Mouse (Mus musculus): ENCODE measurements around the gene Tex50. TPM values are rescaled to one million over a fixed set of nuclear protein-coding genes. Genes with fewer than 3 reads are reported as not detected.

The Tex50 gene
- total RNA-seq, 1 experiment from 2014 or later, result not detected

DNA sequence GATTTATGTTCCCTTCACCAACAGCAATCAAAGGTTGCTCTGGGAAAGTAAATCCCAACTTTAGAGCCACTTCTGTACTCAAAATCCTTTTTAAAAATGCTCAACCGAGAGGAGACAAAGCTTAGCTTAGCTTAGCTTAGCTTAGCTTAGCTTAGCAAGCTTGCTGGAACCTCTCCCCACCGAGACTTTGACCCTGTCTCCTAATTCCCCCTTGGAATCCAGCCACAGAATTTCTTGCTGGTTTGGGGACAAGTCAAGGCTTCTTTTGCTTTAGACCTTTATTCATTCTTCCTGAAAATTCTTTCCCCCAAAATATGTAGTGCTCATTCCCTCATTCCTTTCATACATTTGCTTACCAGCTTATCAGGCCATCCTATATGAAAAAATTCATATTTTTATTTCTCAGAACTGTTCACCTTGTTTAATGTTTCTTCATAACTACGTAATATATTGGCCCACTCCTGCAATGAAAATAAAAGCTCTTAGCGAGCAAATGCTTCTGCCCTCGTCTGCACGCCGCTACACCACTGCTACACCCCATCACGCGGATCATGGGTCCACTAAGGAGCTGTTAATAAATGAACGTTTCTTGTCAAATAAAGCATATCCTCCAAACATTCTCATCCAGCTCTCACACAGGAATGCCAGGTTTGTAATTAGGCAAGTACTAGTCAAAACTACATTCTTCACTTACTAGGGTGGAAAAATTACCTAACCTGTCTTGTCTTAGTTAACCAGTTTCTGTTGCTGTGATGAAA, 36.3 kb downstream of the Tex50 start:
- no peak for DNase-seq

- no peak for DNase-seq
Observed at GRCm38 (mm10) chr1:161114591-161114990, 44.5 kb downstream of the Tex50 start.

DNA sequence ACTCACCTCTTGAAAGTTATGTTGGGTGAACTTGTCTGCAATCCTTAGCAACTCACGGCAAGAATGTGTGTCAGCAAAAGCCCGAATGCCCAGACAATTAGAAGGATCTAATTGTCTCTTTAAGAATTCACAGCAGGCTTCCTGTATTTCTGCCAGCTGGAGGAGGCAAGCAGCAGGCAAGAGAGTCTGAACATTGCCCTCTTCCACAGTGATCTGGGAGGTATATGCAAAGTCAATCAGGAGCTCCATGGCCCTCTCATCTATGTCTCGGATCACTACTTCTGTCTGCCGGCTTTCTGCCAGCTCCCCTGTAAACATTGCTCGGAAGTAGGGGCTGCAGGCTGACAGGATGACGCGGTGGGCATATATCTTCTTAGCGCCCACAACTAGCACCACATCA, 49.9 kb downstream of the Tex50 start:
- no peak for DNase-seq

Other genes with a start within 250 kb of the Tex50 start
- gene Serpinc1, start 180.7 kb downstream of the Tex50 start, total RNA-seq (2021), result 25.9 and 489 TPM in 2 replicates
- 12.9 and 14.3 TPM in 2 replicates for gene Zbtb37, start 124.5 kb downstream of the Tex50 start, total RNA-seq (2021)
- 25.3 and 32.9 TPM in 2 replicates for gene Dars2, start 88.7 kb downstream of the Tex50 start, total RNA-seq (2021)
- 4.5 and 4.9 TPM in 2 replicates for gene Cenpl, start 88.6 kb downstream of the Tex50 start, total RNA-seq (2021)
- 16.2 and 18.9 TPM in 2 replicates for gene Klhl20, start 27.8 kb downstream of the Tex50 start, total RNA-seq (2021)
- 4.5 and 5.1 TPM in 2 replicates for gene Ankrd45, start 16.6 kb downstream of the Tex50 start, total RNA-seq (2021)
- gene Prdx6, start 91.9 kb upstream of the Tex50 start, total RNA-seq (2021), result 401 and 414 TPM in 2 replicates
- not detected in 2 replicates for gene Tnfsf4, start 236.1 kb upstream of the Tex50 start, total RNA-seq (2021)